Mouse (Mus musculus) cerebellum, adult 2 months (tissue): ENCODE results near the gene Maml3.

ENCODE experiments used
- CTCF ChIP-seq: fragments of 200-500 bp; IDR thresholded peaks from 2 replicates; pipeline ENCODE4 v1.5.1; 2011; ENCODE audit warnings: low read depth, mild to moderate bottlenecking, control low read depth, low read length, moderate library complexity, borderline replicate concordance; ENCODE audit not compliant: insufficient read depth
- POLR2A ChIP-seq: fragments of 200-500 bp; IDR thresholded peaks from 2 replicates; pipeline ENCODE4 v1.6.1; 2011; ENCODE audit warnings: low read length, control low read depth, borderline replicate concordance; ENCODE audit not compliant: insufficient read depth

- TF ChIP-seq CTCF (no peak), POLR2A (no peak)
These were observed 316.1 kb downstream of the Maml3 start for GRCm38 (mm10) chr3:51788591-51789339.
